Mouse (Mus musculus): ENCODE data around the gene Hist1h2bp.

- no peak for TF ChIP-seq CTCF (conservative IDR thresholded peaks at IDR 0.05; ENCODE audit: insufficient read depth, insufficient read length, low read depth, low read length)
- TF ChIP-seq POLR2A (IDR thresholded peaks at IDR 0.05; ENCODE audit: low read depth, low read length), result no peak
These were observed 41.2 kb downstream of the Hist1h2bp start for GRCm38 (mm10) chr13:21828511-21828910.
